Mouse (Mus musculus): Measurements from ENCODE around the gene Uba6. TPM values are rescaled to one million over a fixed set of nuclear protein-coding genes. Genes with fewer than 3 reads are reported as not detected.

Gene Uba6
- polyA plus RNA-seq, 1 experiment from 2014 or later, result 20.5 TPM

DNA sequence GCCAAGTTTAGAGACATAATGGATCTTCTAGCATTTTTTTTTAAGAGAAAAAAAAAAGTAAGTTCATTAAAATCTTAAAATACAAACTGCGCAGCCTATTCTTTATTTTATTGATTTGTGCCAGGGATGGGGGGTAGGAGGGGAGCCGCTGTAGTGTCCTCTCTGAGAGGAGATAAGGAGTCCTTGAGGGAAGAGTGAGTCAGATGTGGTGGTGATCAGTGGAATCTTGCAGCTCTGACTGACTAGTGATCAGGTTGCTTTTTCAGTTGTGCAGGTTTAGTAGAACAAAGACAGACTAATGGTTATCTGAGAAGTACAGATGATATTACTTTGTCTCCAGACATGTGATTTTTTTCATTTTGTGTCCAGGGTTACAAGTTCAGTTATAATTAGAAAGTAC is 59.6 kb downstream of the Uba6 start:
- H3K9me3 ChIP-seq, result no peaks in the 10 kb centered on the region
- H3K27ac ChIP-seq (replicated peaks), result no peak overlapping the region
- H3K9ac ChIP-seq (replicated peaks), result no peak overlapping the region
- no peaks in the 10 kb centered on the region for H3K4me1 ChIP-seq
- H3K36me3 ChIP-seq, result peaks cover 13% of the 10 kb centered on the region
- WGBS, result 98% methylated on average over 2 of the region's 2 CpGs
- no peaks in the 10 kb centered on the region for H3K27me3 ChIP-seq
- ATAC-seq (ENCODE audit: low FRiP score, low read depth), result no peak
- no peak overlapping the region for H3K4me2 ChIP-seq (replicated peaks)
- no peak overlapping the region for H3K4me3 ChIP-seq

DNA sequence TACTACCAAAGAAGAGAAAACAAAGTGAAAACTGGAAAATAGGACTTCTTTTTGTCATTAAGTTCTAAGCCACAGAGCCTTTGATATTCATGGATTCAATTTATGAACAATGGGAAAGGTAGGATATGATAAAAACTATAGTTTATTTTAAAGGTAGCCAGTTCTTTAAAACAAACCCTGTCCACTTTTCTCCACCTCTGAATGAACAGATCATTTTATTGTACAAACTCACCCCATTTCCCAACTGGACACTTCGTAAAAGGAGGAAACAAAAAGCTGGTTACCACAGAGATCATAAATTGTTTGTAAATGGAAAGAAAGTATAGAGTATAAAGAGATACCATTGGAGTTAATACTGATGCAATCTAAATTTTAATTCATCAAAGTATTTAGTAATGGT is 61.5 kb downstream of the Uba6 start:
- H3K27ac ChIP-seq (replicated peaks), result no peak overlapping the region
- no peak overlapping the region for H3K4me2 ChIP-seq (replicated peaks)
- no peaks in the 10 kb centered on the region for H3K4me1 ChIP-seq
- no peak overlapping the region for H3K9ac ChIP-seq (replicated peaks)
- H3K27me3 ChIP-seq, result no peaks in the 10 kb centered on the region
- H3K36me3 ChIP-seq, result peaks cover 15% of the 10 kb centered on the region
- ATAC-seq (ENCODE audit: low FRiP score, low read depth), result no peak
- H3K4me3 ChIP-seq, result no peak overlapping the region
- 91% methylated on average over 1 of the region's 1 CpGs for WGBS
- no peaks in the 10 kb centered on the region for H3K9me3 ChIP-seq

DNA sequence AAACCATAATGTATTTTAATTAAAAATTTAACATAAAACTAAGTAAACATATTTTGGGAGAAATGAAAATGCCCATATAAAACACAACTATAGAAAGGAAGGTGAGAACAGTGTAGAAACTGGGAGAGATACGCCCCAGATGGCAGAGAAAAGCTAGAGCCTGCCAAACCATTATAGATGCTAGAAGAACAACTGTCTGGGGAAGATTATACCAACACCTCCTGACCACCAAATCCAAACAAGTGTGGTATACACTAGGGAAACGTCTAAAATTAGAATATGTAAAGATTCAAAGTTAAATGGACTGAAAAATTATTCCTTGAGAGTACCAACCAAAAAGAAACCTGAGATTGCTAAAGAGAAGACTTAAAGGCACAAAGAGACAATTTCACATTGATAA is 66.0 kb downstream of the Uba6 start:
- Histone ChIP-seq H3K36me3 (peaks cover 12% of the 10 kb centered on the region), H3K4me1 (no peaks in the 10 kb centered on the region), H3K9me3 (no peaks in the 10 kb centered on the region), H3K9ac (replicated peaks) (no peak overlapping the region), H3K4me3 (no peak overlapping the region), H3K4me2 (replicated peaks) (no peak overlapping the region), H3K27me3 (no peaks in the 10 kb centered on the region), H3K27ac (replicated peaks) (no peak overlapping the region)
- no peak for ATAC-seq (ENCODE audit: low FRiP score, low read depth)
- 93% methylated on average over 2 of the region's 2 CpGs for WGBS

DNA sequence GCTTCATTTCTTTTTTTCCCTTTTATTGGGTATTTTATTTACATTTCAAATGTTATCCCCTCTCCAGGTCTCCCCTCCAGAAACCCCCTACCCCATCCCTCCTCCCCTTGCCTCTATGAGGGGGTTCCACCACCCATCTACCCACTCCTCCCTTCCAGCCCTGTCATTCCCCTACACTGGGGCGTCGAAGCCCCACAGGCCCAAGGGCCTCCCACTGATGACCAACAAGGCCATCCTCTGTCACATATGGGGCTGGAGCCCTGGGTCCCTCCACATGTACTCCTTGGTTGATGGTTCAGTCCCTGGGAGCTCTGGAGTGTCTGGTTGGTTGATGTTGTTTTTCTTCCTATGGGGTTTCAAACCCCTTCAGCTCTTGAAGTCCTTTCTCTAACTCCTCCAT is 70.4 kb downstream of the Uba6 start:
- H3K27ac ChIP-seq (replicated peaks), result no peak overlapping the region
- H3K9ac ChIP-seq (replicated peaks), result no peak overlapping the region
- no peaks in the 10 kb centered on the region for H3K4me1 ChIP-seq
- no peaks in the 10 kb centered on the region for H3K27me3 ChIP-seq
- no peak overlapping the region for H3K4me2 ChIP-seq (replicated peaks)
- H3K4me3 ChIP-seq, result no peak overlapping the region
- H3K9me3 ChIP-seq, result no peaks in the 10 kb centered on the region
- H3K36me3 ChIP-seq, result no peaks in the 10 kb centered on the region
- 87% methylated on average over 2 of the region's 2 CpGs for WGBS
- no peak for ATAC-seq (ENCODE audit: low FRiP score, low read depth)

DNA sequence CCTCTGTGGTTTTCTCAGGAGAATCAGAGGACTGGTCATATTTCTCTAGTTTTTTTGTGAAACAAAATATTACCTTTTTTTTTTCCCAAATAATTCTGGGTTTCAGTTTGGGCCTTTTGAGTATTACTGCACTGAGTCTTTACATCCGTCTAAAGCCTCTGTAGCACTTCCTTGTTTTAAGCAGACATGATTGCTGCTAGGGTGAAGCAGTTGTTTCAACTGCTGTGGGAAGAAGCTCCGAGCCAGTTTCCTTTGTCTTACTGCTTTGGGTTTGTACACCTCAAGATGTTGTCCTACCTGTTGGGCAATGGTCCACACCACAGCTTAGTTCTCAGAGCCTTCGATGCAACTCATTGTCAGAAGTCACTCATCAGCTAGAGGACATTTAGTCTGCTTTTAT is 72.0 kb downstream of the Uba6 start:
- 84% methylated on average over 3 of the region's 3 CpGs for WGBS
- Histone ChIP-seq H3K9ac (replicated peaks) (no peak overlapping the region), H3K4me1 (no peaks in the 10 kb centered on the region), H3K36me3 (no peaks in the 10 kb centered on the region), H3K4me3 (no peak overlapping the region), H3K27me3 (no peaks in the 10 kb centered on the region), H3K4me2 (replicated peaks) (no peak overlapping the region), H3K27ac (replicated peaks) (no peak overlapping the region), H3K9me3 (no peaks in the 10 kb centered on the region)
- no peak for ATAC-seq (ENCODE audit: low FRiP score, low read depth)

DNA sequence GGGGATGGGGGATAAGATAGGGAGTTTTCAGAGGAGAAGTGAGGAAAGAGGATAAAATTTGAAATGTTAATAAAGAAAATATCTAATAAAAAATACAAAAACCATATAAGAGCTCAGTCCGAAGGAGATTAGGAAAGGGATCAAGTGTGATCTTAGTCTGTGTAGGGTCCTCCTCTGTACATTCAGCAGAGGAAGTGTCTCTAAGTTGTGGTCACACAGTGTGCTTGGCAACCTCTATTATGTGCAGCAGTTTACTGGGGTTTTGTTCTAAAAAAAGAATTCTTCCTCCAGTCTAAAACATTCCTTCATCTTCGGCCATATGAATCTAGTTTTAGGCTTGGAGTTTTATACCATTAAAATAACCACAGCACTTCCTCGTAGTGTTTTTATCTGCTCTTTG is 73.6 kb downstream of the Uba6 start:
- Histone ChIP-seq H3K9ac (replicated peaks) (no peak overlapping the region), H3K4me2 (replicated peaks) (no peak overlapping the region), H3K27ac (replicated peaks) (no peak overlapping the region), H3K4me3 (no peak overlapping the region), H3K4me1 (no peaks in the 10 kb centered on the region), H3K36me3 (no peaks in the 10 kb centered on the region), H3K9me3 (no peaks in the 10 kb centered on the region), H3K27me3 (no peaks in the 10 kb centered on the region)
- ATAC-seq (ENCODE audit: low FRiP score, low read depth), result no peak
- WGBS, result 83% methylated on average over 3 of the region's 3 CpGs

DNA sequence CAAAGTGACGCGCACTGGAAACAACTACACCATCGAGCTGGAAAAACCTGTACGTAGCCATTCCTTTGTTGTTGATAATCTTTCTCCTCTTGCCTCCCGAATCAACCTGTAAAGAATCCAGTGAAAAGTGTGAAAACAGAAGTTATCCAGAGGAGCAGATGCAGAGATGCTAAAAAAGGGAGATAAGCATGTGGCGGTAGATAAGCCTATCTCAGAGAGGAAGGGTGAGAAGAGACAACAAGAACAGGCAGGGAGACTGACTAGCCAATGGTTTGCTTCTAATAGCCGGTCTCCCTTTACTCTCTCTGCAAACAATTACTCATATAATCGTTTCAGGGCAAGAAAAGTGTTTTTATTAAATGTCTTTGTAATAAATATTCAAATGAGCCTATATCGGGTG is 77.8 kb downstream of the Uba6 start:
- no peak for ATAC-seq (ENCODE audit: low FRiP score, low read depth)
- Histone ChIP-seq H3K27me3 (no peaks in the 10 kb centered on the region), H3K4me2 (replicated peaks) (no peak overlapping the region), H3K4me1 (no peaks in the 10 kb centered on the region), H3K9ac (replicated peaks) (no peak overlapping the region), H3K9me3 (no peaks in the 10 kb centered on the region), H3K36me3 (no peaks in the 10 kb centered on the region), H3K4me3 (no peak overlapping the region), H3K27ac (replicated peaks) (no peak overlapping the region)
- 90% methylated on average over 9 of the region's 9 CpGs for WGBS

DNA sequence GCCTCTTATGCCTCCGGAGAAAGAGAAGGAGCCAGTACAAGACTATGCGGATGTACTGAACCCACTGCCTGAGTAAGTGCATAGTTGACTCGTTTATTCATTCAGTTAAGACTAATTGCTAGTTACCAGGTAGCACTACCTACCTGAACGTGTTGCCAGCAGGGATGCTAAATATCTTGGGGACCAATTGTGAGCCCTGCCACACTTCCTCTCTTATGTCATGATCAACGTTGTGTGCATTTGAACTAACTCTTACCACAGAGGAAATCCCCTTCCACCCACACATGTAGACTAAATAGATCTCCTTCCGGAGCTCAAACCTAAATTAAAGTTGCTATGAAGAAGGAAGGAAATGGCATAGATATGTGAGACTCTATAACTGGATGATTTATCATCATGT is 85.9 kb downstream of the Uba6 start:
- Histone ChIP-seq H3K4me1 (no peaks in the 10 kb centered on the region), H3K4me2 (replicated peaks) (no peak overlapping the region), H3K36me3 (no peaks in the 10 kb centered on the region), H3K9me3 (no peaks in the 10 kb centered on the region), H3K27me3 (no peaks in the 10 kb centered on the region), H3K27ac (replicated peaks) (no peak overlapping the region), H3K9ac (replicated peaks) (no peak overlapping the region), H3K4me3 (no peak overlapping the region)
- no peak for ATAC-seq (ENCODE audit: low FRiP score, low read depth)
- WGBS, result 83% methylated on average over 6 of the region's 6 CpGs

DNA sequence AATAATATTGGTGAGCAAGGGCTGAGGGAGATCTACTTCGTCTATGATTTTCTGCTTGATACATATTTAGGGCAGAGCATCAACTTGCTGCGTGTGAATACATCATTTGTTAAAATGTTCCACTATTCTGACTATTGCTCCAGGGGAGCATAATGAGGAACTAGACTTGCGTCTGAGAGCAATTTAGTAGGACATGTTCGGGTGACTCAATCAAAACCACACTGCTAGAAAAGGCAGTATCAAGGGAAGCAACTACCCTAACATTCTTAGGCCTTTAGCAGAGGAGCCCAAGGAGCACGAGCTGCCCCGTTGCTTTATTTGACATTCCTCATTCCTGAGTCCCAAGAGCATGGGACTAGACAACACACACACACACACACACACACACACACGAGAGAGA is 87.6 kb downstream of the Uba6 start:
- 88% methylated on average over 7 of the region's 7 CpGs for WGBS
- Histone ChIP-seq H3K4me1 (no peaks in the 10 kb centered on the region), H3K9ac (replicated peaks) (no peak overlapping the region), H3K9me3 (no peaks in the 10 kb centered on the region), H3K4me3 (no peak overlapping the region), H3K36me3 (no peaks in the 10 kb centered on the region), H3K27me3 (no peaks in the 10 kb centered on the region), H3K27ac (replicated peaks) (no peak overlapping the region), H3K4me2 (replicated peaks) (no peak overlapping the region)
- no peak for ATAC-seq (ENCODE audit: low FRiP score, low read depth)

DNA sequence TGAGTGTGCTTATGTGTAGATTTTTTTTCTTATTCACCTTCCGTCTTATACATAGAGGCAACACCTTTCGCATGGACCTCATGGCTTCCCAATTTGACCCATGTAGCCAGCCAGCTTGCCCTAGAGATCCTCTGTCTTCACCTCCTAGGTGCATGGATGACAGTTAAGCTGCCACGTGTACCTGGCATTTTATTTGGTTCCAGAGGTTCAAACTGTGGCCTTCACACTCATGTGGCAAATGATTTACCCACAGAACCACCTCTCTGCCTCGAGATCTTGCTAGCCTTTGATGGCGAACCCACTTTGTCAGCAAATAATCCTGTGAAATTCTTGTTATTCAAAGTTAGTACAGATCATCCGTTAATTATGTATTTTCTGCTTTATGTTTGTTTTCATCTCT is 88.6 kb downstream of the Uba6 start:
- Histone ChIP-seq H3K36me3 (no peaks in the 10 kb centered on the region), H3K9me3 (no peaks in the 10 kb centered on the region), H3K27ac (replicated peaks) (no peak overlapping the region), H3K4me2 (replicated peaks) (no peak overlapping the region), H3K4me3 (no peak overlapping the region), H3K9ac (replicated peaks) (no peak overlapping the region), H3K27me3 (no peaks in the 10 kb centered on the region), H3K4me1 (no peaks in the 10 kb centered on the region)
- 86% methylated on average over 6 of the region's 6 CpGs for WGBS
- ATAC-seq (ENCODE audit: low FRiP score, low read depth), result no peak

DNA sequence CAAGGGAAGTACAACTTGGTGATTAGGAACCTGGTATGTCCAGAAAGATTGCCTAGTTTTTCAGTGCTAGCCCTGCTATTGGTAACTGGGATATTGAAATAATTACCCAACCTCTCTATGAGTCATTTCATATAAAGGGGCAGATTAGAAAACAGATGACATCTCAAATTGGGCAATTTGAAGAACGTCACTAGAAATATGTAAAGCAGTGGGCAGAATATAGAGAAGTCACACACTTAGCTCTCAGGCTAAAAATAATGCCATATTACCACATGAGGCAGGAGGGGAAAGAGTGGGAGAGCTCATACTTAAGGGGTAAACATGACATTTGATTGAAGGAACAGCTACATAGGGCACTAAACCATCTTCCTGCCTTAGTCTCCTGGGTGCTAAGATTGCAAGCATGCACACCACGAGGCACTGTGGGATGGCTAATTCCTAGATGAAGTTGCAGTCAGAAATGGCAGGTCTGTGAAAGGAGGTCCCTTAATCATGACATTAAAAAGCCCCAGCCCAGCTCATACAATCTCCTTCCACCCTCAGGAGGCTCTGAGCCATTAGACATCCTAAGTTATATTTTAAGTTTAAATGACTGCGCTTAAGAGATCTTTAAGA is 93.8 kb downstream of the Uba6 start:
- no peaks in the 10 kb centered on the region for H3K9me3 ChIP-seq
- H3K4me1 ChIP-seq, result no peaks in the 10 kb centered on the region
- H3K4me2 ChIP-seq (replicated peaks), result no peak overlapping the region
- H3K27ac ChIP-seq (replicated peaks), result no peak overlapping the region
- no peaks in the 10 kb centered on the region for H3K36me3 ChIP-seq
- no peak for ATAC-seq (ENCODE audit: low FRiP score, low read depth)
- no peaks in the 10 kb centered on the region for H3K27me3 ChIP-seq
- WGBS, result 78% methylated on average over 3 of the region's 3 CpGs
- H3K9ac ChIP-seq (replicated peaks), result no peak overlapping the region
- no peak overlapping the region for H3K4me3 ChIP-seq

DNA sequence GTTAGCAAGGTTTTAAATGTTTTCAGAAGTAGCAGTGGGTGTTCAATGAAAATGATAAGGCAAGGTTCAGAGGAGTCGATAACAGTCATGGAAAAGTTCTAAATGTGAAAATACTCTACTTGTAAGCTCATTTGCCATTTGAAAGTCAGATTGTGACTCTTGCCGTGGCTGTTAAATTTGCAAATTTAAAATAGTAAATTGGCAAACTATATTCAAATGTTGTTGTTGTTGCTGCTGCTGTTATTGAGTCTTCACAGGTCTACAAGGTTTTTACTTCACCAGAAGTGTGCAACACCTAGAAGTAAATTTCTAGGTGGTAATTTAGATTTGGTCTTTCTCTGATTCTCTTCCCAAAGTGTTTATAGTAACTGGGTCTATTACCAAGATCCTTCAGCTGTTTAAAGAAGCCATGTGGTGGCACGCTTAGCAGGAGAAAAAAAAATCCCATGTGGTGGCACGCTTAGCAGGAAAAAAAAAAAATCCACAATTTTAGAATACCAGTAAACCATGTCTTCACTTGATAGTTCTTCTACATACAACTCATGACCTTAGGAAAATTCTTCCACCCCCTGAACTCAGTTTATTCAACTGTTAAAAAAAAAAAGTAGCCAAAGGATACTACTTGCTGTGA is 99.7 kb downstream of the Uba6 start:
- Histone ChIP-seq H3K4me1 (no peaks in the 10 kb centered on the region), H3K27me3 (no peaks in the 10 kb centered on the region), H3K9ac (replicated peaks) (no peak overlapping the region), H3K27ac (replicated peaks) (no peak overlapping the region), H3K9me3 (no peaks in the 10 kb centered on the region), H3K4me2 (replicated peaks) (no peak overlapping the region), H3K36me3 (no peaks in the 10 kb centered on the region), H3K4me3 (no peak overlapping the region)
- ATAC-seq (ENCODE audit: low FRiP score, low read depth), result no peak
- WGBS, result 91% methylated on average over 4 of the region's 4 CpGs

DNA sequence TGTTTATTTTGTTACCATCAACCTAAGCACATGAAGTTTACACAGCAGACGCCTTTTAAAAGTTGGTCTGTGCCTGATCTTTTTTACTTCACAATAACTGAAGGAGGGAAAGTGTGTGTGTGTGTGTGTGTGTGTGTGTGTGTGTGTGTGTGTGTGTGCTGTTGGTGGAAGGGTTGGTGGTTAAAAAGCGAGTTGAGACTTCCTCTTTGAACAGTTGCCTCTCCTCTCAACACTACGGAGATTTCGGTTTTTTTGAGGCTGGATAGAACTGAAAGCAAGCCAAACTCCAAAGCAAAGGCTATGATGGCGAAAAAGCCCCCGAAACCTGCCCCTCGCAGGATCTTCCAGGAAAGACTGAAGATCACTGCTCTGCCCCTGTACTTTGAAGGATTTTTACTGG is 101.1 kb downstream of the Uba6 start, which contains the start of gene Stap1:
Stap1 (plus strand) TSS at position 209 of the 400 bp plus-strand sequence.
- Histone ChIP-seq H3K4me2 (replicated peaks) (no peak within 1 kb of the TSS), H3K4me1 (0 out of 2 replicates have a peak, but pooled peaks cover 2% of the 10 kb centered on the region), H3K9ac (replicated peaks) (no peak within 1 kb of the TSS), H3K4me3 (no peak within 1 kb of the TSS), H3K27me3 (no peaks in the 10 kb centered on the region), H3K27ac (replicated peaks) (no peak within 1 kb of the TSS), H3K9me3 (no peaks in the 10 kb centered on the region), H3K36me3 (no peaks in the 10 kb centered on the region)
- WGBS, result 84% methylated on average over 7 of the region's 7 CpGs
- ATAC-seq (ENCODE audit: low FRiP score, low read depth), result no peak

Data from midbrain, embryonic 12.5 days (tissue).